Mouse (Mus musculus): ENCODE data around the gene Itprip.

The Itprip gene

DNA sequence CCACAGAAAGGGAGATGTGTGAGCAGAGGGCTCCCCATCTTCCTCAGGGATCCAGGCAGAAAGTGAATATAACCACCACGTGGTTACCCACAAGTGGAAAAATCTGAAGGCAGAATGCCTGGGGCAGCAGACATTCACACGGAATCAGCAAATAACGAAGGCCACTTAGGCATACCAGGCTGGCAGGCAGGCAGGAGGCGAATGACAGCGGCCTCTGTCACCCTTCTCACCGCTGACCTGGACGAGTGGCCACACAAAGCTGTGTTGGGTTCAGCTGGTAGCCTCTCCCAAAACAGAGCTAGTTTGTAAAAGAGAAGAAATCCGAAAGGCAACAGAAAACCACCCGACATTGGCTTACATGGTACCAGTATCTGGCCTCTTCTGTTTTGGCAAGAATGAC, 1.1 kb downstream of the Itprip start:
- in situ Hi-C loops (cut with MboI; ENCODE audit: unreplicated experiment in 2 of 2), result no loop called here

- in situ Hi-C loops (cut with MboI; ENCODE audit: unreplicated experiment in 2 of 2), result no loop called here
Measured at GRCm38 (mm10) chr19:47917396-47917795, 1.7 kb downstream of the Itprip start.

DNA sequence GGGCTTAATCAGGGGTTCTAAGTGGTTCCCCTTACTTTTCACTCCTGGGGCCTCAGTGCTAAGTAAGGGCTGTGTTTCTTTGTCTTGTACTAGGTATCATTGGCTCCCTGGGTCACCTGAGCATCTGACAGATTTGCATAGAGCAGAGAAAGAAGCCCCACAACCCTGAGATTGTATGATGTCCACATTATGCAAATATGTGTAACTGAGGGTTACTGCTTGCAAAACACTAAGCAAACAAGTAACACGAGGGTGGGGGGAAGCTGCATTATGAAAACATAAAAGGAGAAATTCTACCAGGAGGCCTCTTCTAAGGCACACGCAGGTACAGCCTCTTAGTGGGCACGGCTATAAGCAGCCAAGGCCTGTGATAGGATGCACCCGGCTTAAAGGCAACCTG, 3.8 kb downstream of the Itprip start:
- in situ Hi-C loops (cut with MboI; ENCODE audit: unreplicated experiment in 2 of 2), result no loop called here

DNA sequence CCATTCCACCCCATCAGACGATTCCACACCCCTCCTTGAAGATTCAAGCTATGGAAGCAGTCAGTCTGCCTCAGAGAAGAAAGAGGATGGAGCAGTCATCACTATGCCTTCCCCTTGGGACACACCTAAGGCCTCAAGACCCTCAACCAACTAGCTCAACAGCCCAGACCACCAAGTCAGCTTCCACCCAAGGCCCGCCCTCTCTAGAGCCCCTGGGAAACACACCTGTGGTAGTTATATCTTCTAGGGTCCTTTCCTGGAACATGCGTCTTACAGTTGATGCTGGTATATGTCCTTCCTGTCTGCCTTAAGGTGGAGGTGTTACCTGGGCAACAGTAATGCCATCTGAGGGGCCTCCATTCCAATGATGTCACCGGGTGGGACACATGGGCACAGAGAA, 4.9 kb downstream of the Itprip start:
- in situ Hi-C loops (cut with MboI; ENCODE audit: unreplicated experiment in 2 of 2), result no loop called here

DNA sequence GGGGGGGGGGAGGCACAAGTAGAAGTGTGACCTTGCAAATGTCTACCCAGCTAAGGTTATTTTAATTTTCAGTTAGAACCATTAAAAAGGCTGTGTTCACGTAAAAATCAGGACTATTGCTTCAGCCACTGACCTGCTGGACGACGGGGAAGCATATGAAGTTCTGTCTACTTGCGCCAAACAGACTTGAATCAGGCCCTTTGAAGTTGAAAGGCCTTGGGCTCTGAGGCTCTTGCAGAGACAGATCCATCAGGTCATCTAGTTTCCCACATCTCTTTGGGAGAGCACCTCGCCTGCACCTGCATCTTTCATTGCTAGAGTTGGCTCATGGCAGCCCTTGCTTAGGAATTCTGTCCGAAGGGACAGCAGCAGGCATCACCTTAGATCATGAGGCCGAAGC, 5.8 kb downstream of the Itprip start:
- in situ Hi-C loops (cut with MboI; ENCODE audit: unreplicated experiment in 2 of 2), result no loop called here

GRCm38 (mm10) chr19:47910751-47911150, 8.3 kb downstream of the Itprip start:
- in situ Hi-C loops (cut with MboI; ENCODE audit: unreplicated experiment in 2 of 2), result no loop called here

DNA sequence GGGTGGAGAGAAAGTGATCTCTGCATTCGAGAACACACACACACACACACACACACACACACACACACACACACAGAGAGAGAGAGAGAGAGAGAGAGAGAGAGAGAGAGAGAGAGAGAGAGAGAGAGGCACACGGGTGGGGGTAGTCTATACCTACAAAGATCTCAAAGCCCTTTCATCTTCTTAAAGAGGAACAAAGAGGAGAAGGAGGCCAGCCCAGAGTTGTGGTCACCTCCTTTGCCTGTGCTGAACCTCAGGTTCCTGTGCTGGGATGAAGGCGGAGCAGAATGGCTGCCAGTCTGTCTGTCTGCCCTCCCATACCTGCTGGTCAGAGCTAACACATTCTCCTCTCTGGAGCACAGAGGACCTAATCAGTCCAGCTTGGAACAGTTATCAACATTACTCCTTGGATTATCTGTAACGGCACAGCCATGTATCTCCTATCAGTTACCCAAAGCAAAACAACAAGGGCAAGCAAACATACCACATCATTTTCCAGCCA, 8.9 kb downstream of the Itprip start:
- in situ Hi-C loops (cut with MboI; ENCODE audit: unreplicated experiment in 2 of 2), result no loop called here

DNA sequence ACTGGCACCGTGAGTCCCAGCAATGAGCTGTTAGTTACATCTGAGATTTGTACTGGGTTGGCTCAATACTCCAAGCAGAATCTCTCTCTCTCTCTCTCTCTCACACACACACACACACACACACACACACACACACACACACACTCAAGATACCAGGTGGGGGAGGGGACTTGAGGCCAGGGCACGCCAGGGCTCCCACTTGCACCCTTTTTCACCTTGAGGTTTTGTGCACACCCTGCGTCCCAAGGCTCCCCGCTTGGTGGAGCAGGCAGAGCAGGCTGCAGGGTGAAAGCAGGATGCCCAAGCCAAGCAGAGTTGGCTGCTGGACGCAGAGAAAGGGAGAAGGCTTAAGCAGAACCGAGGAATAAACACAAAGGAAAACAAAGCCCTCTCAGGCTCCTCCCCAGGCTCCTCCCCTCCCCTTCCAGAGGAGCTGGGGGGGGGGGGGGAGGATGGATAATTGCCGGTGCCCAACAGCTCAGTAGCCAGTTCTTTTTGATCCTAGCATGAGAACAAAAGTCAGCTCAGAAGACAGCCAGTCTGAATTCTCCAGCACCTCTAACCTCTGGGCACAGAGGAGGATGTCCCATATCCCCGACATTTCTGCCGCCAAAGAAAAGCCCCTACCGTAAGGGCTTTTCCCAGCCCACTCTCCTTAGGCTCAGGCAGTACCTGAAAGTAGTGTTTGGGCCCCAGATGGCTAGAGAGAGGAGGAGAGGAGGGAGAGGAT, 9.5 kb downstream of the Itprip start:
- in situ Hi-C loops (cut with MboI; ENCODE audit: unreplicated experiment in 2 of 2), result no loop called here

DNA sequence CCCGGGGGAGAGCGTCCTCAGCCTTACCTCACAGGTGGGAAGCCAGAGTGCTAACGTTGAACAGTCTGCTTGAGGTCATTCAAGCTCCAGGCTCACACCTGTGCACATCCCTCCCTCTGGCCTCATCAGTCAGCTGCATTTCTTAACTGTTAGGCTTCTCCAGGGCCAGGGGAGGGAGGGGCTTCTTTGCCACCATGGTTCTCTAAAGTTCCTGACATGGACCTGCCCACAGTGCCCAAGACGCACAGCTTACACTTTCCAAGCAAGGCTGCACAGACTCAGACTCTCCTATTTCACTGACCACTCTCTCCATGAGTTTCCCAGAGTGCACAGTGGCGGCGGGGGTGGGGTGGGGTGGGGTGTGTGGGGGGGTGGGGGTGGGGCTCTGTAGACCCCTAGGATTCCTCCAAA, 10.1 kb downstream of the Itprip start:
- in situ Hi-C loops (cut with MboI; ENCODE audit: unreplicated experiment in 2 of 2), result no loop called here

DNA sequence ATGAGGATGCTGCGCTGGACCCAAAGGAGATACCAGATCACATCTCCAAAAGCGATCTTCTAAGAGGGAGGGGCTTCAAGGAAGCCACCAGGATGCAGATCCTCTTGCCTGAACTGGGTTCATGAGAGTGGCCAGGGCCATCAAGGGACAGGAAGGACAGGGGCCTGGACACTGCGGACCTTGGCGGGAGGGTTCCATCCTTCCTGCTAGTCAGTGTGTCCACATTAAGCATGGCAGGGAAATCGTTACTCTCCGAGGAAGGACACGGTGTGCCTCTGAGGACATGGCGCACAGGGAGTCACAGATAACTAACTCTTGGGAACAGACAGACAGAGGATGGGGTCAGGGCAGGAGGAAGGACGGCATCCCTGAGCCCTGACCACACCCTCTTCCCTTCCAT, 11.5 kb downstream of the Itprip start:
- in situ Hi-C loops (cut with MboI; ENCODE audit: unreplicated experiment in 2 of 2), result no loop called here

- in situ Hi-C loops (cut with MboI; ENCODE audit: unreplicated experiment in 2 of 2), result no loop called here
Measured at GRCm38 (mm10) chr19:47905603-47906002, 13.5 kb downstream of the Itprip start.

DNA sequence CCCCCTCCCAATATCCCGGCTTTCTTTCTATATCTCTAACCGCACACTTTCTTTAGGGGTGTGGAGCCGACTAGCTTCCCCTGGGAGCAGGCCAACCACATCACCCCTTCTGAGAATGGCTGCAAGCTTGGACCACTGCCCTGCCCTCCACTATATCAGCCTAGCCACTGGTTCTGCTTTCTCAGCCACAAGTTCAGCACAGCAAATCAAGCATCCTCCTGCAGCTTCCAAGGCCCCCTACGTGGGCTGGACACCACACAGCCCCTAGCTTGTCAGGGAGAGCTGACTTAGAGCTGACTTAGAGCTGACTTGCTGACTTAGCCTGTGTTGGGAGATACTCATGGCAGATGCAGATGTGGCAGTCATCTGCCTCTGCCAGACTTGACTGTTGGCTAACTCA, 14.0 kb downstream of the Itprip start:
- in situ Hi-C loops (cut with MboI; ENCODE audit: unreplicated experiment in 2 of 2), result no loop called here

DNA sequence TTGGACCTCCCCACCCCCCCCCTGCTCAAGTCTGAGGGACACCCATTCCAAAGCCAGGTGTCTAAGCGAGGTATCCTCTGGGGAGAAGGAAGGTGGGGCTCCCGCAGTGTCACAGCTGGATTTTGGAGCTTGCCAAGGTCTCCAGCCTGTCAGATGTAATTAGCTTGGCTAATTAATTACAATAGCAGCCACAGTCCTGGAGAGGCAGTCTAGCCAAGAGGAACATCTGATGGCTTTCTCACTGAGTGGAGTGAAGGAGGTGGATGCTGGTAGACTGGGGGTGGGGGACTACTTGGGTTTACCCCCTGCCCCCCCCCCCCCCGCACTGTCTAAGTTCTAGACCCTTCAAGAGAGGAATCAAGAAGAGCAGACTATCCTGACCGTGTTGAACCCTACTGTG, 15.4 kb downstream of the Itprip start:
- in situ Hi-C loops (cut with MboI; ENCODE audit: unreplicated experiment in 2 of 2), result no loop called here

DNA sequence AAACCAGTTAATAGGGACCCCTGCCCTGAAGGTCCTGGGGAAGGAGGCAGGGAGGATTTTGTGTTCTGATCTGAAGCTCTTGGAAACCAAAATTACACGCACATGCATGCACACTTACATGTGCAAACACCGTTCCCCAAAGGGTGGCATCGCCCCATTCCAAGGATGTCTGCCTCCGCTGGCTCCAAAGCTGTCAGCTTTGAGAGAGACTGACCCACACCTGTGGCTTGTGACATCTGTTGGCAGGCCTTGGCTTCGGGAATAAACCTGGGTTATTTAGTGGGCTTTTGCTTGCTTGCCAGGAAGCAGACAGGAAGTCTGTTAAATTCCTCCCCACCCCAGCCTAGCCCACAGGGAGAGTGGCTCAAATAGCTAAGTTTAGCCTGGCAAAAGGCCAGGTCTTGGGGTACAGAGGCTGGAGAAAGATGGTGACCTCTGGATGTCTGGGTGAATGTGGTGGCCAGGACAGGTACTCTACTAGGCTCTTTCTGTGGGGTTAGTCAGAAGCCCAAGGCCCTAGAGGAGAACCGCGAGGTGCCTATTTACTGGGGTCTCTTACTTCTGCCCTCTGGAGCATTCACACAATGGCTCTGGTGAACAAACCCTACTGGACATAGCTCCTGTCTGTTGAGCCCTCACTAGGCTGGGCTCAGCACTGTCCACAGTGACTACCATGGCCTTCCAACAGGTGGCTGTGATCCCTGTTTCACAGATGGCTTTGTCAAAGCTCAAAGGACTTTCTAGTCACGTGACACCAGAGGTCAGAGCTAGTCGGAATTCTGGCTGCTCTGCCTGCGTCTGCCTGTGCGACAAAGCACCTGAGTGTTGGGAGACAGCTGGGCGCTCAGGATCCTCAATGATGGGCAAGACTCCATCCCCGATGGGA, 16.5 kb downstream of the Itprip start:
- in situ Hi-C loops (cut with MboI; ENCODE audit: unreplicated experiment in 2 of 2), result no loop called here

DNA sequence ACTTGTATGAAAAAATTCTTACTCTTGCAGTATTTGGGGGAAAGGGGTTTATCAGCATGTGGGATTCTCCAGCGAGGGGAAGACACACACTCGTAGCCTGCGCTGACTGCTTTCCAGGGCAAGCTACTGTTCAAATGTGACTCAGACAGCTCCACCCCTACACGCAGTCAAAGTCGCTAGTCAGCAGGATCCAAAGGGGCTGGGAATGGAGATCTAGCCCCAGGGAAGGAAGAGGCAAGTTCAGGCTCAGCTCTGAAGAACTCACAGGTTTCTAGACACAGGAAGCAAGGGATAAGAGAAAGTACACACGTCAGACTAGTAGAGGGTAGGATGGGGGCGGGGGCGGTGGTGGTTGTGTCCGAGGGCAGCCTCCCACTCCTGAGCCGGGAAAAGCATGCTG, 18.5 kb downstream of the Itprip start:
- in situ Hi-C loops (cut with MboI; ENCODE audit: unreplicated experiment in 2 of 2), result no loop called here

GRCm38 (mm10) chr19:47900012-47900411, 19.1 kb downstream of the Itprip start:
- in situ Hi-C loops (cut with MboI; ENCODE audit: unreplicated experiment in 2 of 2), result no loop called here

GRCm38 (mm10) chr19:47898472-47899079, 20.5 kb downstream of the Itprip start:
- in situ Hi-C loops (cut with MboI; ENCODE audit: unreplicated experiment in 2 of 2), result loop anchor here in 1 of 2 experiments (25.0 kb wide), 1 partner anchor 936 kb away; no protein-coding TSS in a partner anchor

DNA sequence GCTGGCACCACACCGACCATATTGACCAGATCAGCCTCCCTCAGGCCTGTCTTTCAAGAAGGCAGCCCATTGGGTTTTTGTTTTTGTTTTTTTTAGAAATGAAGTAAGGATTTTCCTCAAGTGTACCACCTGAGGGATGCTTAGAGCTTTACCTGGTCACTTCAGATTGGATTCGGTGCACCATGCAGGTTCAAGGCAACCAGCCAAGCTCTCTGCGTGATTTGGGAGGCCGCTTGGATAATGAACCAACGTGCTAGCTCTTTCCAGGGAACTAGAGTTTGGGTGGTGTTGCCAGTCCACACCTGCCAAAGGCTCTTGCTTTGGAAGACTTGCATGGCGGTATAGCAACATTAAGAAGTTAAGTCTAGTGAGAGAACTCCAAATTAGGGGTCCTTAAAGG, 26.0 kb downstream of the Itprip start:
- in situ Hi-C loops (cut with MboI; ENCODE audit: unreplicated experiment in 2 of 2), result loop anchor here in 1 of 2 experiments (25.0 kb wide), 1 partner anchor 931 kb away; no protein-coding TSS in a partner anchor

DNA sequence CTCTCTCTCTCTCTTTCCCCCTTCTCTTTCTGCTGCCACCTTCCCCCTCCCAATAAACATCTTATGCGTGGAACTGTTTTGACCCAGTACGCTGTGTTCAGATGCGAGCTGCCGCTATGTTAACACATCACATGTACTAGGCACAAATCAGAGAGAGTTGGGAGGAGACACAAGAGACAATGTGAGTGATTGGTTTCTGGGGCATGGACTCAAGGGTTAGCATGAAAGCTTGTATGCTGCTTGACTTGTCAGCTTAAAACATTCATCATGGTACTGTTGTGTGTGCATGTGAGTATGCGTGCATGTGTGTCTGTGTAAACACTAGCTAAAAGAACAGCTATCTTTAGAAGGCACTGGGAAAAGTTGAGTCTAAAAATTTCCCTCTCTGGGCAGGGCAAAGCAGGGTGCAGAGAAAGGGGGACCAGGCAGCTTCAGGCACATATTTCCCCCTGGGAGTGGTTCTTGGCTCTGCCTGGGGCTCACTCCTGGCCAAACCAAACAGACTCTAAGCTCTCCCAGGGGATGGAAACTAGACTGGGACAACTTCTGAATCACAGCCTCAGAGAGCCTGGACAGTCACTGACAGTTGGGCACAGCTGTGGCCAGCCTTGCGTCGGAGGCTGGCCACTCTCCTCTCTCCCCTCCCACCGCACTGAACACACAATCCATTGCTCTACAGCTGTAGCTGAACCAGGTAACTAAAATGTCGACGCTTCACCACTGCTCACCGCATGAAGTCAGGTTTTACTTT, 27.4 kb downstream of the Itprip start:
- in situ Hi-C loops (cut with MboI; ENCODE audit: unreplicated experiment in 2 of 2), result loop anchor here in 1 of 2 experiments (25.0 kb wide), 1 partner anchor 929 kb away; no protein-coding TSS in a partner anchor

GRCm38 (mm10) chr19:47890489-47891130, 28.5 kb downstream of the Itprip start:
- in situ Hi-C loops (cut with MboI; ENCODE audit: unreplicated experiment in 2 of 2), result loop anchor here in 1 of 2 experiments (25.0 kb wide), 1 partner anchor 928 kb away; no protein-coding TSS in a partner anchor

Measured in v-Abl transformed pro-B cells (cell line).